Mouse (Mus musculus) retina, adult 2 months (tissue): ENCODE data around the gene Mrps35.

Experiments
- DNase-seq: peaks from one replicate; pipeline ENCODE4 v3.0.0-alpha.2; 2012; ENCODE audit warnings: low read depth, low spot score

The Mrps35 gene

GRCm38 (mm10) chr6:147042291-147043290 is at the start of gene Mrps35:
TSS of gene Mrps35 (plus strand) at chr6:147042764.
- DNase-seq = peak; percentile 83

- DNase-seq = no peak
Observed at GRCm38 (mm10) chr6:146994236-146994635, 48.3 kb upstream of the Mrps35 start.

GRCm38 (mm10) chr6:146995391-146995790 is 47.2 kb upstream of the Mrps35 start:
- DNase-seq = no peak

GRCm38 (mm10) chr6:146995878-146996277 is 46.7 kb upstream of the Mrps35 start:
- no peak for DNase-seq

GRCm38 (mm10) chr6:146997006-146997405 is 45.6 kb upstream of the Mrps35 start:
- DNase-seq = no peak

- DNase-seq = no peak
Observed at GRCm38 (mm10) chr6:146998710-146999109, 43.9 kb upstream of the Mrps35 start.

- DNase-seq = no peak
Observed at GRCm38 (mm10) chr6:146999302-146999701, 43.3 kb upstream of the Mrps35 start.

- DNase-seq = no peak
Observed at GRCm38 (mm10) chr6:146999755-147000154, 42.8 kb upstream of the Mrps35 start.

GRCm38 (mm10) chr6:147008148-147008547 is 34.4 kb upstream of the Mrps35 start:
- DNase-seq = no peak

GRCm38 (mm10) chr6:147010358-147010757 is 32.2 kb upstream of the Mrps35 start:
- no peak for DNase-seq

GRCm38 (mm10) chr6:147010811-147011520 is 31.6 kb upstream of the Mrps35 start:
- DNase-seq = no peak

GRCm38 (mm10) chr6:147011555-147011954 is 31.0 kb upstream of the Mrps35 start:
- DNase-seq = no peak

GRCm38 (mm10) chr6:147011977-147012376 is 30.6 kb upstream of the Mrps35 start:
- DNase-seq = no peak

GRCm38 (mm10) chr6:147013546-147013945 is 29.0 kb upstream of the Mrps35 start:
- no peak for DNase-seq

GRCm38 (mm10) chr6:147017906-147018305 is 24.7 kb upstream of the Mrps35 start:
- no peak for DNase-seq

GRCm38 (mm10) chr6:147018364-147018763 is 24.2 kb upstream of the Mrps35 start:
- DNase-seq = no peak

GRCm38 (mm10) chr6:147021181-147021580 is 21.4 kb upstream of the Mrps35 start:
- no peak for DNase-seq

- DNase-seq = no peak
Observed at GRCm38 (mm10) chr6:147022375-147023132, 20.0 kb upstream of the Mrps35 start.

GRCm38 (mm10) chr6:147023133-147023395 is 19.5 kb upstream of the Mrps35 start:
- no peak for DNase-seq

GRCm38 (mm10) chr6:147023568-147023967 is 19.0 kb upstream of the Mrps35 start:
- no peak for DNase-seq

GRCm38 (mm10) chr6:147024761-147025160 is 17.8 kb upstream of the Mrps35 start:
- DNase-seq = no peak

GRCm38 (mm10) chr6:147028396-147028795 is 14.2 kb upstream of the Mrps35 start:
- DNase-seq = no peak
